ENCODE assay signal across 19 mouse cellular contexts in genomic region chr3:154961284-154961683, GRCm38 (mm10).
A peak's percentile ranks its signal among the peaks of the same experiment; 100 is the strongest.
DNase-seq lines count a peak whose midpoint lies in the region; ATAC-seq lines count a peak whose summit lies in the region.
"Had no signal": no experiment of that assay in that cellular context is flagged by ENCODE, and none has a peak within 500 bp of the region (broad histone marks: within the 10 kb centered on the region; RNA-seq: fewer than 3 reads in every experiment).

No protein-coding gene starts in this region.

- DNase-seq in hindbrain, embryonic 11.5 days (ENCODE audit: low spot score): no peak
- DNase-seq in right cerebral cortex, postnatal 10 days (ENCODE audit: low spot score in 2 of 2): peak; percentile 28 to 59
- no peak for DNase-seq in right cerebral cortex, adult 2 months (ENCODE audit: low spot score in 2 of 2)
- DNase-seq in midbrain, embryonic 14.5 days: peak; percentile 77
- DNase-seq: adrenal gland, postnatal 36 days; B cell, adult 2 months; cerebellum, postnatal 14 days; gastrocnemius, postnatal 10 days; heart, postnatal 14 days; liver, embryonic 13.5 days; thymus, postnatal 25 days had no signal

- H3K27ac ChIP-seq in hindbrain, embryonic 12.5 days: peak overlapping the region; percentile 24; the same call in 1 of the 2 replicates
- H3K27ac ChIP-seq in hindbrain, embryonic 11.5 days (ENCODE audit: low read depth, low read length): no peak overlapping the region
- peak overlapping the region; percentile 68 for H3K27ac ChIP-seq in midbrain, embryonic 14.5 days (replicated peaks; ENCODE audit: low read depth, low read length)
- no peak overlapping the region for H3K27ac ChIP-seq in liver, embryonic 12.5 days
- H3K27ac ChIP-seq: heart, embryonic 10.5 days; kidney, postnatal 0 days; liver, embryonic 13.5 days had no signal

- no peaks in the 10 kb centered on the region for H3K4me1 ChIP-seq in hindbrain, embryonic 12.5 days
- H3K4me1 ChIP-seq in hindbrain, embryonic 11.5 days (replicated peaks; ENCODE audit: control insufficient read depth, insufficient read depth, low read length): no peaks in the 10 kb centered on the region
- no peaks in the 10 kb centered on the region for H3K4me1 ChIP-seq in midbrain, embryonic 14.5 days (ENCODE audit: control insufficient read depth, insufficient read depth, low read length)
- no peaks in the 10 kb centered on the region for H3K4me1 ChIP-seq in liver, embryonic 12.5 days
- H3K4me1 ChIP-seq: heart, embryonic 10.5 days; liver, embryonic 13.5 days had no signal

- no peak overlapping the region for H3K4me2 ChIP-seq in hindbrain, embryonic 12.5 days (replicated peaks)
- no peak overlapping the region for H3K4me2 ChIP-seq in hindbrain, embryonic 11.5 days (replicated peaks; ENCODE audit: low read depth, low read length)
- H3K4me2 ChIP-seq in midbrain, embryonic 14.5 days (ENCODE audit: low read length): no peak overlapping the region
- H3K4me2 ChIP-seq in liver, embryonic 12.5 days: no peak overlapping the region
- H3K4me2 ChIP-seq: liver, embryonic 13.5 days had no signal

- 63% methylated on average over 3 of the region's 3 CpGs for WGBS in hindbrain, embryonic 12.5 days
- 73% methylated on average over 3 of the region's 3 CpGs for WGBS in hindbrain, embryonic 11.5 days
- WGBS in midbrain, embryonic 14.5 days: 51% methylated on average over 3 of the region's 3 CpGs
- WGBS in liver, embryonic 12.5 days (ENCODE audit: insufficient replicate concordance): 65% methylated on average over 3 of the region's 3 CpGs

- 0 out of 2 replicates have a peak, but pooled peaks have one; percentile 50 for ATAC-seq in hindbrain, embryonic 12.5 days (ENCODE audit: low FRiP score)
- ATAC-seq in hindbrain, embryonic 11.5 days (ENCODE audit: low FRiP score): no peak
- peak; percentile 55; the same call in 1 of the 2 replicates for ATAC-seq in midbrain, embryonic 14.5 days (ENCODE audit: low FRiP score, low TSS enrichment)
- ATAC-seq in liver, embryonic 12.5 days: no peak
- ATAC-seq in granulocyte monocyte progenitor cell, adult 5-6 weeks (replicated peaks; ENCODE audit: poor library complexity, severe bottlenecking): no peak
- ATAC-seq: intestine, postnatal 0 days; Patski had no signal

- H3K27me3 ChIP-seq in hindbrain, embryonic 12.5 days: no peaks in the 10 kb centered on the region
- H3K27me3 ChIP-seq in hindbrain, embryonic 11.5 days (ENCODE audit: control insufficient read depth, insufficient read depth, low read length): no peaks in the 10 kb centered on the region
- no peaks in the 10 kb centered on the region for H3K27me3 ChIP-seq in midbrain, embryonic 14.5 days (ENCODE audit: control insufficient read depth, insufficient read depth, low read length)
- no peaks in the 10 kb centered on the region for H3K27me3 ChIP-seq in liver, embryonic 12.5 days (replicated peaks)
- H3K27me3 ChIP-seq: liver, embryonic 13.5 days; Patski had no signal

- no peaks in the 10 kb centered on the region for H3K36me3 ChIP-seq in hindbrain, embryonic 12.5 days
- H3K36me3 ChIP-seq in hindbrain, embryonic 11.5 days (ENCODE audit: control insufficient read depth, insufficient read depth, low read length): no peaks in the 10 kb centered on the region
- no peaks in the 10 kb centered on the region for H3K36me3 ChIP-seq in midbrain, embryonic 14.5 days (ENCODE audit: control insufficient read depth, insufficient read depth, low read length)
- no peaks in the 10 kb centered on the region for H3K36me3 ChIP-seq in liver, embryonic 12.5 days
- H3K36me3 ChIP-seq: liver, embryonic 13.5 days had no signal

- H3K9ac ChIP-seq in hindbrain, embryonic 12.5 days: no peak overlapping the region
- H3K9ac ChIP-seq in hindbrain, embryonic 11.5 days (ENCODE audit: low read depth, low read length): no peak overlapping the region
- H3K9ac ChIP-seq in midbrain, embryonic 14.5 days (replicated peaks; ENCODE audit: low read length): no peak overlapping the region
- H3K9ac ChIP-seq in liver, embryonic 12.5 days: no peak overlapping the region
- H3K9ac ChIP-seq: liver, embryonic 13.5 days had no signal

- H3K4me3 ChIP-seq in hindbrain, embryonic 12.5 days: no peak overlapping the region
- H3K4me3 ChIP-seq in hindbrain, embryonic 11.5 days (ENCODE audit: low read depth, low read length): no peak overlapping the region
- H3K4me3 ChIP-seq in midbrain, embryonic 14.5 days (replicated peaks; ENCODE audit: low read depth, low read length): no peak overlapping the region
- no peak overlapping the region for H3K4me3 ChIP-seq in liver, embryonic 12.5 days
- H3K4me3 ChIP-seq: heart, embryonic 10.5 days; liver, embryonic 13.5 days; myocyte had no signal

- H3K9me3 ChIP-seq in hindbrain, embryonic 12.5 days (replicated peaks): no peaks in the 10 kb centered on the region
- no peaks in the 10 kb centered on the region for H3K9me3 ChIP-seq in hindbrain, embryonic 11.5 days (ENCODE audit: control insufficient read depth, low read length)
- H3K9me3 ChIP-seq in midbrain, embryonic 14.5 days (ENCODE audit: control insufficient read depth, low read length): no peaks in the 10 kb centered on the region
- H3K9me3 ChIP-seq in liver, embryonic 12.5 days (replicated peaks): no peaks in the 10 kb centered on the region
- H3K9me3 ChIP-seq: heart, embryonic 10.5 days had no signal

Comparison
In these comparisons a context has a peak if more than half of its experiments do, and no peak if none do; other contexts are left out.
1. ATAC-seq: peak in hindbrain, embryonic 12.5 days (single experiment) and midbrain, embryonic 14.5 days (single experiment); none in hindbrain, embryonic 11.5 days (single experiment), liver, embryonic 12.5 days (single experiment) and granulocyte monocyte progenitor cell, adult 5-6 weeks (single experiment).
2. H3K27ac ChIP-seq: peak in hindbrain, embryonic 12.5 days (single experiment) and midbrain, embryonic 14.5 days (single experiment); none in hindbrain, embryonic 11.5 days (single experiment) and liver, embryonic 12.5 days (single experiment).
3. DNase-seq: peak in right cerebral cortex, postnatal 10 days (2 of 2) and midbrain, embryonic 14.5 days (single experiment); none in hindbrain, embryonic 11.5 days (single experiment) and right cerebral cortex, adult 2 months (0 of 2).